Mouse (Mus musculus) frontal cortex, adult 2 months (tissue): ENCODE data around the gene Arf6. TPM values are rescaled to one million over a fixed set of nuclear protein-coding genes. Genes with fewer than 3 reads are reported as not detected.
"Not testable (repeated sequence)": the region's sequence is repeated elsewhere in the genome, so short reads cannot be mapped to it uniquely, and the experiment has no call there.

Experiments used
- DNase-seq, 2 experiments: peaks; one replicate each; pipeline ENCODE4 v3.0.0; 2022; ENCODE audit warnings: low spot score in 1 of 2; ENCODE audit errors: extremely low spot score in 1 of 2
- polyA plus RNA-seq: library from polyadenylated mRNA; depleted of rRNA; stranded (reverse); fragments of >200 nt; gene quantifications from 2 replicates; pipeline ENCODE4 v1.2.3, GENCODE M21; 2012

Gene Arf6
- polyA plus RNA-seq, 1 experiment = 46.3 TPM

DNA sequence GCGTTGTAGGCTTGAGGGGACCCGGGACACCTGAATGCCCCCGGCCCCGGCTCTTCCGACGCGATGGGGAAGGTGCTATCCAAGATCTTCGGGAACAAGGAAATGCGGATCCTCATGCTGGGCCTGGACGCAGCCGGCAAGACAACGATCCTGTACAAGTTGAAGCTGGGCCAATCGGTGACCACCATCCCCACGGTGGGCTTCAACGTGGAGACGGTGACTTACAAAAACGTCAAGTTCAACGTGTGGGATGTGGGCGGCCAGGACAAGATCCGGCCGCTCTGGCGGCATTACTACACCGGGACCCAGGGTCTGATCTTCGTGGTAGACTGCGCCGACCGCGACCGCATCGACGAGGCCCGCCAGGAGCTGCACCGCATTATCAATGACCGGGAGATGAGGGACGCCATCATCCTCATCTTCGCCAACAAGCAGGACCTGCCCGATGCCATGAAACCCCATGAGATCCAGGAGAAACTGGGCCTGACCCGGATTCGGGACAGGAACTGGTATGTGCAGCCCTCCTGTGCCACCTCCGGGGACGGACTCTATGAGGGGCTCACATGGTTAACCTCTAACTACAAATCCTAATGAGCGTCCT lies 881 bp downstream of the Arf6 start:
- no peak for DNase-seq

- DNase-seq = no peak
Observed at GRCm38 (mm10) chr12:69373850-69374766, 2.2 kb downstream of the Arf6 start.

DNA sequence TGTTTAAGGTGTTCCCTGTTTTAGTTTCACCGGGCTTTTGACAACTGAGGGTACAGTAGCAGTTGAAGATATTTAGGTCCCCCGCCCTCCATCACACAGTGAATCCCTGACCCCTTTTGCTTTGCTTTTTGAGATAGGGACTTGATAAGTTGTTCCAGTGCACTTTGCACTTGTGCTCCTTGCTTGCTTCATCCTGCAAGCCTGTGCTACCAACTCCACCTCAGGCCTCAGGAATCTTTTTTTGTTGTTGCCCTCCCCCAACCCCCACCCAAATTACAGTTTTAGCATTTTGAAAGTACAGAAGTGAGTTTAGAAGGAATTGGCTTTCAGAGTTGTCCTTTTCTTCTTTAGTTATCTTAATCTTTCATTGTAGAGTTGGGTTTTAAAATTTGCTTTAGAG lies 4.2 kb downstream of the Arf6 start:
- no peak for DNase-seq

GRCm38 (mm10) chr12:69377188-69377587 lies 5.2 kb downstream of the Arf6 start:
- no peak for DNase-seq

DNA sequence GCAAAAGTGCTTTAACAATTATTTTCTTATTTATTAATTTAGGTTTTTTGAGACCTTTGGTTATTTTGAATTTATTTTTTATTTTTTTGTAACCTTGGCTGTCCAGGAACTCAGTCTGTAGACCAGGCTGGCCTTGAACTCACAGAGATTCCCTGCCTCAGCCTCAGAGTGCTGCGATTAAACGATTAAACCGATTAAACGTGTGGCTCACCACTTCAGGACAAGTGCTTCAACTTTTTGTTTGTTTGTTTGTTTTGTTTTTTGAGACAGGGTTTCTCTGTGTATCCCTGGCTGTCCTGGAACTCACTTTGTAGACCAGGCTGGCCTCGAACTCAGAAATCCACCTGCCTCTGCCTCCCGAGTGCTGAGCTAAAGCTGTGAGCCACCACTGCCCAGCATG lies 5.7 kb downstream of the Arf6 start:
- not testable (repeated sequence) for DNase-seq

GRCm38 (mm10) chr12:69378558-69379454 lies 6.9 kb downstream of the Arf6 start:
- no peak for DNase-seq

GRCm38 (mm10) chr12:69382880-69383279 lies 10.9 kb downstream of the Arf6 start:
- DNase-seq = no peak

GRCm38 (mm10) chr12:69384606-69385005 lies 12.7 kb downstream of the Arf6 start:
- DNase-seq = no peak

- no peak for DNase-seq
Observed at GRCm38 (mm10) chr12:69385542-69386280, 13.8 kb downstream of the Arf6 start.

DNA sequence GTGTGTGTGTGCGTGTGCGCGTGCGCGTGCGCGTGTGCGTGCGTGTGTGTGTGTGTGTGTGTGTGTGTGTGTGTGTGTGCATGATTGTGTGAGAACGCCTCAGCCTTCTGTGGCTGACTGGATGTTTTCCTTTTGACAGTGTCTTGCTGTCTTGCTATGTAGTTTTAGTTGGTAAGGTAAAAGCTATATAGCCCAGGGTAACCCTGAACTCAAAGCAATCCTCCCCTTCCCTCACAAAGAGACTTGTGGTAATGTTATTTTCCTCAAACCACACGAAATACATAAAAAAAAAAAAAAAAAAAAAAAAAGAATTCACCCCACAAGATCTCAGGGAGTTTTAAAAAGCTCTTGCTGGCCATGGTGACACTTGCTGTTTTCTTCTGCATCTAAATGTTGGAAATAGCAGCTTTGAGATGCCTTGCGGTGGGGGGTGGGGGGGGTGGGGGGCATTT lies 14.4 kb downstream of the Arf6 start:
- not testable (repeated sequence) for DNase-seq

DNA sequence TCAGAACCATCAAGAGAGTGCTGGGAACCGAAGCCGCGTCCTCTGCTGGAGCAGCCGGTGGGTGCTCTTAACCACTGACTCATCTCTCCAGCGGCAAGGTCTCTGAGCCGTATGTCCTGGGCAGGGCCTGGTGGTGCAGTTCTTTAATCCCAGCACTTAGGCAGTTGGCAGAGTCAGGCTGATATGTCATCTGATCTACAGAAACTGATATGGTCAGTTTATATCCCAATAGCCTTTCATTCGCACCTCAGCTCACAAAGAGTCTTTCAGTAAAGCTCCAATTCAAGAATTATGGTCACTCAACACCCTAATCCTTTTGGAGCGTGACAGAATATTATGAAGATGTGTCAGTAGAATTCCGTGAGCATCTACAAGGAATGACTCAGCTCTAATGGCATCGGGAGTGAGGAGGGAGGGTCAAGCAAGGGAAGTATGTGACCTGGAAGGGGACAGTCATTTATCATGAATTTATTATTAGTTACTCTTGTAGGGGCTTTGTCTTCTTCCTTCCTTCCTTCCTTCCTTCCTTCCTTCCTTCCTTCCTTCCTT lies 16.4 kb downstream of the Arf6 start:
- DNase-seq = no peak

DNA sequence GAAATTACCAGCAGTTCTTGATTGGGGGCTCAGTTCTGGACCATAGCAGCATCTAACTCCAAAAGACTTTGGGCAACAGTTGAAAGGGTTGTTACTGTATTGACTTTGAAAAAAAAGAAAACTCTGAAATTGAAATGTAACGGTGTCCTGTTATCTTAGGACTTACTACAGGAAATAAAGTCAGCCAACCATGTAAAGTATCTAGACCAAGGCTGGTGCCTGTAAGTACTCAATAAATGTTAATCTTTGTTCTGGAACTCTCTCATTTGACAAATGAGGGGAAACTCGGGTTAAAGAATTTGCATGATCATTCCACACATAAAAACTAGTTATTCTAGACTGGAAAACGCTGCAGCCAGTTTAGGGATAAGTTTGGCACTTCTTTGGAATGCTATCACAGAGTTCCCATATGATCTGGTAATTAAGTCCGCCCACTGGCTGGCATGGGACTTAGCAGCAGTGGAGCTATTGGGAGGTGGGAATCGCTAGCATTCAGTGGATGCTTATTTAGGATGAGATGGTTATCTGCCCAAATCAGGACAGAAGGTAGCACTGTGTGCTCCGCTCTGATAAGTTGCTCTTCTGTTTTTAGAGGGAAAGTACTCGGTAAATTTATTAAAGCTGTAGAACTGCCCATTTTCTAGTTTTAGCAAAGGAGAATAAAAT lies 17.5 kb downstream of the Arf6 start:
- DNase-seq = peak in 1 of 2 experiments; percentile 45

DNA sequence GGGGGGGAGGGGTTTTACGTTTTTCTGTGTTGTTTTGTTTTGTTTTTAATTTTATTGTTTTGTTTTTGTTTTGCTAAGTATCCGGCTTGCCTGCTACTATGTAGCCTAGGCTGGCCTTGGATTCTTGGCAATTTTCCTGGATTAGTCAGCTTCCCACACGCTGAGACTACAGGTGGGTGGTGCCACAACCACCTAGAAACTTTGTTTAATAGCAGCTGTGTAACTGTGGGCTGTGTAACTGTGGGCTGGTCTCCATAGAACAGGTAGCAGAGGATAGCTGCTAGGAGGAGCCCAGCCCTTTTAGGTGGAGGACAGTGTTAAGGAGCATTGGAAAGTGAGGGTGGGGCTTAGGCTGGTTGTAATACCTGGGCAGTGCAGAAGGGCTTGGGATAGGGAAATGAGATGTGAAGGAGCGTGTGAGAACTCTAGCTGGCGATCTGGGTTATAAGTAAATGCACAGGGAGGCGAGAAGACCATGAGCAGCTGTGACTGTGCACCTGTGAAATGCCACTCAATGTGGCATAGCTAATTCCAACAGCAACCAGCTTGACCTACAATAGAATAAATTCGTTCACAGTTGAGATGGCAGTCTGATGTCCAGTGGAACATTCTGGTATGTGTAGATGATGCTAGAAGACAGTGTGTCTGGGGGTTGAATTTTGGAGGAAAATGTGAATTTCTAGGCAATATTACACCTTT lies 18.2 kb downstream of the Arf6 start:
- DNase-seq = no peak

DNA sequence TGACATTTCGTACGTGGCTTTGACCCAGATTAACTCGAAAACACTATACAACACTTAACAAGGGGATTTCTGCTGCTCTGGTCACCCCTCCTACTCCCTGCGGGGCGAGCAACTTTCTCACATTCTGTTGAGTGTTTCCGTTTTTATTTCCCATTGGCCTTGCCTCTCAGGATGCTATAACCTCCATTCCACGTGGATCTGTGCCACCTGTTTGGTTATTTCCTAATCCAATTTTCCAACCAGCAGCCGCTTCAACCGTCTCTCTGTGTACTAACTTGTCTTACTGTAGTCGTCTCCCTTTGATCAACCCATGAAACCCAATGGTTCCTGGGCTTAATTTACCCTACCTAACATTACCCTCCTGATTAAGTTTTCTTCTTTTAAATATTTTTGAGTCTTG lies 21.1 kb downstream of the Arf6 start:
- no peak for DNase-seq

GRCm38 (mm10) chr12:69394456-69394855 lies 22.5 kb downstream of the Arf6 start:
- no peak for DNase-seq

DNA sequence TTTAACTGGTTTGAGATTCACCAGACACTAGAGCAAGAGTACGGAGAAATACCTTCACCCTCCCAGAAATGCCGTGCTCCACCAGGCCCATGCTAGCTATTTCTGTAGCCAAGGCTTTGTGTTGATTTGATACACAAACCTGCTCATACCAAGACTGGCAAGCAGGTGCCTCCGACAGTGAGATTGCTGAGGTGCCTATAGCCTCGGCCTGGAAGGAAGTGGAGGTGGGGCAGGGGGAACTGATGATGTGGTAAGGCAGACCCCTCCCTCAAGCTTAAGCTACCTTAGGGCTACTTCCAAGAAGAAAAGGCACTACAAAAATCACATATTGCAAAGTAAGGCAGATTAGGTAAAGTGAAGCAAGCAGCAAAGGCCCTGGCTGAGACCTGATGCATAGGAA lies 28.4 kb downstream of the Arf6 start:
- no peak for DNase-seq

DNA sequence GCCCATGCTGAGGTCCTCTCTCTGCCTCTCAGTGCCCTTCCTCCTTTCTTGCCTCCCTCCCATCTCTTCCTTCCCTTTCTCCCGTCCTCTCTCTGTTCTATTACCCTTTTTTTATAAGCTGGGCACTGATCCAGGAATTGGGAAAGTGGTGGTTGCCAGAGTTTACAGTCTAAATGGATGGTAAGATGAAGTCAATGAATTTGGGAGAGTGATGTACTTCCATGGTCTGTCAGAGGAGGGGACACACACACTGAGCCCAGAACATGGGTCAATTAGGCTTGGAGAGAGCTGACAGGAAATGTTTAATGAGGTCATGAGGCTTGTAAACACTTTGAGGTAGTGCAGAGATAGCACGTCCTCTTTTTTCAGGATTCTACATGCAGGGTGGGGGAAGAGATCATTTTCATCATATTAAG lies 28.9 kb downstream of the Arf6 start:
- no peak for DNase-seq

DNA sequence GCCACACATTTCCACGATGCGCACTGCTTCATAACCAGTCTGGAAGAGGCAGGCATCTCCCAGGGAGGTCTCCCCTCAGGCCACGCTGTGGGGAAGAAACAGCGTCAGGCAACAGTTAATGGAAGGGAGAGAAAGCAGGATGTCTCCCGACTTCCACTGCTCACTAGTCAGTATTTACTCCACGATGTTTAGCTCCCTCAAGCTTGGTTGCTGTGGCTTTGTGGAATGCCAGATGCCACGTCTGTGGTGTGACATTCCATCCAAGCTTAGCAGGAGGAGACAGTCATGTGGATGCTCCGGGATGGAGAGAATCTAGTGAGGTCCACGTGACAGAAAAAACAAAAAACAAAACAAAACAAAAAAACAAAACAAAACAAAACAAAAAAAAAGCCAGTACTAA lies 30.1 kb downstream of the Arf6 start:
- DNase-seq = no peak
